Mouse (Mus musculus): Measurements from ENCODE around the gene E4f1. TPM values are rescaled to one million over a fixed set of nuclear protein-coding genes. Genes with fewer than 3 reads are reported as not detected.

The E4f1 gene
- total RNA-seq, 1 experiment from 2014 or later = 16.2 TPM

- DNase-seq = no peak
Measured at GRCm38 (mm10) chr17:24415011-24415410, 55.1 kb downstream of the E4f1 start.

GRCm38 (mm10) chr17:24414230-24414976 lies 55.7 kb downstream of the E4f1 start, which contains the start of gene Rnps1:
Rnps1 (plus strand) TSS chr17:24414565.
- peak; percentile 96 for DNase-seq

GRCm38 (mm10) chr17:24413557-24414211 lies 56.4 kb downstream of the E4f1 start:
- peak; percentile 26 for DNase-seq

- no peak for DNase-seq
Measured at GRCm38 (mm10) chr17:24407116-24407803, 62.9 kb downstream of the E4f1 start.

- DNase-seq = peak; percentile 87
Measured at GRCm38 (mm10) chr17:24402371-24402770, 67.7 kb downstream of the E4f1 start.

- DNase-seq = peak; percentile 70
Measured at GRCm38 (mm10) chr17:24394456-24394855, 75.7 kb downstream of the E4f1 start.

Other genes with a start within 250 kb of the E4f1 start
- 9.2 and 14.0 TPM in 2 replicates for gene Tedc2, start 249.5 kb downstream of the E4f1 start, total RNA-seq (2021)
- gene Ccnf, start 218.8 kb downstream of the E4f1 start, total RNA-seq (2021) = 12.0 and 12.8 TPM in 2 replicates
- gene Abca17, start 119.2 kb downstream of the E4f1 start, total RNA-seq (2021) = 0.11 TPM in 1 of 2 replicates, not detected in the other
- 24.4 and 25.2 TPM in 2 replicates for gene Abca3, start 118.4 kb downstream of the E4f1 start, total RNA-seq (2021)
- gene Rnps1, start 55.7 kb downstream of the E4f1 start, total RNA-seq (2021) = 78.8 and 84.9 TPM in 2 replicates
- gene Eci1, start 43.7 kb downstream of the E4f1 start, total RNA-seq (2021) = 505 and 573 TPM in 2 replicates
- gene Dnase1l2, start 27.2 kb downstream of the E4f1 start, total RNA-seq (2021) = 1.8 and 2.5 TPM in 2 replicates
- gene Pgp, start 79 bp upstream of the E4f1 start, total RNA-seq (2021) = 55.8 and 59.0 TPM in 2 replicates
- gene Bricd5, start 3.6 kb upstream of the E4f1 start, total RNA-seq (2021) = 0.75 TPM in 1 of 2 replicates, not detected in the other
- gene Mlst8, start 8.8 kb upstream of the E4f1 start, total RNA-seq (2021) = 19.5 and 23.3 TPM in 2 replicates
- 14.8 and 16.1 TPM in 2 replicates for gene Caskin1, start 18.3 kb upstream of the E4f1 start, total RNA-seq (2021)
- 85.4 and 101 TPM in 2 replicates for gene Traf7, start 57.6 kb upstream of the E4f1 start, total RNA-seq (2021)
- 1.1 and 1.8 TPM in 2 replicates for gene Rab26, start 63.9 kb upstream of the E4f1 start, total RNA-seq (2021)
- 42.2 and 44.3 TPM in 2 replicates for gene Pkd1, start 79.5 kb upstream of the E4f1 start, total RNA-seq (2021)
- gene Tsc2, start 162.3 kb upstream of the E4f1 start, total RNA-seq (2021) = 100 and 110 TPM in 2 replicates
- 7.2 and 7.7 TPM in 2 replicates for gene Nthl1, start 162.4 kb upstream of the E4f1 start, total RNA-seq (2021)
- 90.2 and 99.1 TPM in 2 replicates for gene Slc9a3r2, start 180.0 kb upstream of the E4f1 start, total RNA-seq (2021)
- not detected in 2 replicates for gene Npw, start 188.1 kb upstream of the E4f1 start, total RNA-seq (2021)
- gene Zfp598, start 199.4 kb upstream of the E4f1 start, total RNA-seq (2021) = 44.5 and 47.4 TPM in 2 replicates
- gene Syngr3, start 219.6 kb upstream of the E4f1 start, total RNA-seq (2021) = 1.8 and 5.7 TPM in 2 replicates
- 36.0 and 39.3 TPM in 2 replicates for gene Gfer, start 225.8 kb upstream of the E4f1 start, total RNA-seq (2021)
- gene Noxo1, start 225.9 kb upstream of the E4f1 start, total RNA-seq (2021) = 3.6 and 5.7 TPM in 2 replicates
- 35.8 and 41.2 TPM in 2 replicates for gene Tbl3, start 237.3 kb upstream of the E4f1 start, total RNA-seq (2021)
- gene Rnf151, start 247.8 kb upstream of the E4f1 start, total RNA-seq (2021) = not detected in 2 replicates
- gene Rps2, start 247.8 kb upstream of the E4f1 start, total RNA-seq (2021) = 702 and 762 TPM in 2 replicates

All from adrenal gland, postnatal 14 days (tissue).